11 mouse cellular contexts compared by ENCODE assay signal in genomic region chr6:28706108-28706975, GRCm38 (mm10).
DNase-seq lines count a peak whose midpoint lies in the region; ATAC-seq and TF ChIP-seq lines count a peak whose summit lies in the region.
"Had no signal": no experiment of that assay in that cellular context is flagged by ENCODE, and none has a peak within 500 bp of the region (broad histone marks: within the 10 kb centered on the region; RNA-seq: fewer than 3 reads in every experiment).

No protein-coding gene starts in this region.

- H3K4me2 ChIP-seq in heart, embryonic 15.5 days: no peak overlapping the region
- H3K4me2 ChIP-seq in lung, embryonic 16.5 days (ENCODE audit: low read depth, low read length): no peak overlapping the region
- no peak overlapping the region for H3K4me2 ChIP-seq in intestine, embryonic 16.5 days (ENCODE audit: low read depth, low read length)
- no peak overlapping the region for H3K4me2 ChIP-seq in stomach, embryonic 15.5 days
- H3K4me2 ChIP-seq: hindbrain, embryonic 14.5 days; limb, embryonic 12.5 days had no signal

- no peaks in the 10 kb centered on the region for H3K79me2 ChIP-seq in heart, adult 2 months (replicated peaks; ENCODE audit: control insufficient read depth, insufficient read depth, low read length)

- no peak for ATAC-seq in heart, embryonic 15.5 days (replicated peaks; ENCODE audit: insufficient number of reproducible peaks, insufficient read depth, low FRiP score, low read depth)
- peak; percentile 64; the same call in 1 of the 2 replicates for ATAC-seq in lung, embryonic 16.5 days (ENCODE audit: low read depth)
- peak; percentile 47 for ATAC-seq in intestine, embryonic 16.5 days
- no peak for ATAC-seq in stomach, embryonic 15.5 days (ENCODE audit: insufficient read depth, low FRiP score, low read depth)

- peak overlapping the region; percentile 13; the same call in 1 of the 2 replicates for H3K27ac ChIP-seq in heart, embryonic 15.5 days
- H3K27ac ChIP-seq in heart, adult 2 months: no peak overlapping the region
- peak overlapping the region; percentile 37; the same call in 1 of the 2 replicates for H3K27ac ChIP-seq in lung, embryonic 16.5 days (ENCODE audit: low read length)
- H3K27ac ChIP-seq in intestine, embryonic 16.5 days (ENCODE audit: low read length): no peak overlapping the region
- H3K27ac ChIP-seq in stomach, embryonic 15.5 days: peak overlapping the region; percentile 26; the same call in 1 of the 2 replicates
- H3K27ac ChIP-seq: limb, embryonic 12.5 days had no signal

- no peak for TF ChIP-seq POLR2A in heart, adult 2 months (IDR thresholded peaks at IDR 0.05; ENCODE audit: insufficient read depth, low read depth, low read length)
- no peak for TF ChIP-seq POLR2A in lung, adult 2 months (IDR thresholded peaks at IDR 0.05; ENCODE audit: borderline replicate concordance, extremely low read depth, low read depth, low read length)

- no peaks in the 10 kb centered on the region for H3K27me3 ChIP-seq in heart, embryonic 15.5 days
- H3K27me3 ChIP-seq in heart, adult 2 months (ENCODE audit: control insufficient read depth, insufficient read depth, low read length): no peaks in the 10 kb centered on the region
- H3K27me3 ChIP-seq in lung, embryonic 16.5 days (ENCODE audit: control insufficient read depth, insufficient read depth, low read depth, low read length): no peaks in the 10 kb centered on the region
- no peaks in the 10 kb centered on the region for H3K27me3 ChIP-seq in intestine, embryonic 16.5 days (replicated peaks; ENCODE audit: control insufficient read depth, insufficient read depth, low read length)
- no peaks in the 10 kb centered on the region for H3K27me3 ChIP-seq in stomach, embryonic 15.5 days (replicated peaks)
- H3K27me3 ChIP-seq: limb, embryonic 12.5 days had no signal

- peaks cover 33% of the 10 kb centered on the region for H3K4me1 ChIP-seq in heart, embryonic 15.5 days (replicated peaks)
- H3K4me1 ChIP-seq in heart, adult 2 months (ENCODE audit: control insufficient read depth, insufficient read depth, low read length): peaks cover 8% of the 10 kb centered on the region
- peaks cover 21% of the 10 kb centered on the region for H3K4me1 ChIP-seq in lung, embryonic 16.5 days (replicated peaks; ENCODE audit: control insufficient read depth, insufficient read depth, low read length)
- H3K4me1 ChIP-seq in lung, adult 2 months (ENCODE audit: control insufficient read depth, insufficient read depth, low read length): peaks cover 9% of the 10 kb centered on the region
- H3K4me1 ChIP-seq in intestine, embryonic 16.5 days (ENCODE audit: control insufficient read depth, insufficient read depth, low read length): peaks cover 15% of the 10 kb centered on the region
- H3K4me1 ChIP-seq in stomach, embryonic 15.5 days: peaks cover 16% of the 10 kb centered on the region

- no peaks in the 10 kb centered on the region for H3K9me3 ChIP-seq in heart, embryonic 15.5 days (replicated peaks)
- no peaks in the 10 kb centered on the region for H3K9me3 ChIP-seq in lung, embryonic 16.5 days (ENCODE audit: control insufficient read depth, low read length)
- no peaks in the 10 kb centered on the region for H3K9me3 ChIP-seq in intestine, embryonic 16.5 days (ENCODE audit: control insufficient read depth, low read length)
- H3K9me3 ChIP-seq in stomach, embryonic 15.5 days: no peaks in the 10 kb centered on the region
- H3K9me3 ChIP-seq: G1E; limb, embryonic 12.5 days had no signal

- intact Hi-C loops in heart, adult 2 months (cut with DNase I): no loop called here

- 50% methylated on average over 8 of the region's 8 CpGs for WGBS in heart, embryonic 15.5 days
- 72% methylated on average over 8 of the region's 8 CpGs for WGBS in heart, adult 2 months
- WGBS in lung, embryonic 16.5 days: 47% methylated on average over 8 of the region's 8 CpGs
- 60% methylated on average over 8 of the region's 8 CpGs for WGBS in lung, adult 2 months
- 60% methylated on average over 8 of the region's 8 CpGs for WGBS in intestine, embryonic 16.5 days
- 44% methylated on average over 8 of the region's 8 CpGs for WGBS in stomach, embryonic 15.5 days

- H3K36me3 ChIP-seq in heart, embryonic 15.5 days: 0 out of 2 replicates have a peak, but pooled peaks cover 5% of the 10 kb centered on the region
- H3K36me3 ChIP-seq in heart, adult 2 months (ENCODE audit: control insufficient read depth, insufficient read depth, low read length): peaks cover 11% of the 10 kb centered on the region
- H3K36me3 ChIP-seq in lung, embryonic 16.5 days (ENCODE audit: control insufficient read depth, insufficient read depth, low read length): peaks cover 2% of the 10 kb centered on the region; the same call in 1 of the 2 replicates
- 0 out of 2 replicates have a peak, but pooled peaks cover 4% of the 10 kb centered on the region for H3K36me3 ChIP-seq in intestine, embryonic 16.5 days (ENCODE audit: control insufficient read depth, insufficient read depth, low read length)
- no peaks in the 10 kb centered on the region for H3K36me3 ChIP-seq in stomach, embryonic 15.5 days

- DNase-seq in heart, adult 2 months: no peak
- no peak for DNase-seq in lung, adult 2 months
- no peak for DNase-seq in adrenal gland, adult (ENCODE audit: inconsistent age in 2 of 2, low spot score in 1 of 2)
- DNase-seq: gastrocnemius, postnatal 36 days had no signal

- no peak for TF ChIP-seq CTCF in heart, adult 2 months (IDR thresholded peaks at IDR 0.05)
- TF ChIP-seq CTCF in lung, adult 2 months (IDR thresholded peaks at IDR 0.05; ENCODE audit: insufficient read depth, low read length): no peak

- H3K9ac ChIP-seq in heart, embryonic 15.5 days: no peak overlapping the region
- H3K9ac ChIP-seq in heart, adult 2 months (ENCODE audit: low read depth, low read length): no peak overlapping the region
- no peak overlapping the region for H3K9ac ChIP-seq in lung, embryonic 16.5 days (ENCODE audit: low read length)
- H3K9ac ChIP-seq in intestine, embryonic 16.5 days (ENCODE audit: low read depth, low read length): no peak overlapping the region
- H3K9ac ChIP-seq in stomach, embryonic 15.5 days: no peak overlapping the region
- H3K9ac ChIP-seq: hindbrain, embryonic 14.5 days; limb, embryonic 12.5 days had no signal

- no peak overlapping the region for H3K4me3 ChIP-seq in heart, embryonic 15.5 days
- H3K4me3 ChIP-seq in heart, adult 2 months: no peak overlapping the region
- no peak overlapping the region for H3K4me3 ChIP-seq in lung, embryonic 16.5 days (ENCODE audit: low read length)
- H3K4me3 ChIP-seq in lung, adult 2 months (replicated peaks; ENCODE audit: extremely low read depth, low read depth, low read length): no peak overlapping the region
- no peak overlapping the region for H3K4me3 ChIP-seq in intestine, embryonic 16.5 days (ENCODE audit: low read length)
- H3K4me3 ChIP-seq in stomach, embryonic 15.5 days (replicated peaks): no peak overlapping the region
- H3K4me3 ChIP-seq: limb, embryonic 12.5 days had no signal

- no peak for TF ChIP-seq EP300 in heart, adult 2 months (IDR thresholded peaks at IDR 0.05; ENCODE audit: insufficient read depth, low read depth, low read length)

Comparison
In these comparisons a context has a peak if more than half of its experiments do, and no peak if none do; other contexts are left out.
1. H3K27ac ChIP-seq: peak in heart, embryonic 15.5 days (single experiment), lung, embryonic 16.5 days (single experiment) and stomach, embryonic 15.5 days (single experiment); none in heart, adult 2 months (single experiment) and intestine, embryonic 16.5 days (single experiment).
2. ATAC-seq: peak in lung, embryonic 16.5 days (single experiment) and intestine, embryonic 16.5 days (single experiment); none in heart, embryonic 15.5 days (single experiment) and stomach, embryonic 15.5 days (single experiment).